Mouse (Mus musculus): Measurements from ENCODE around the gene Amh. TPM values are rescaled to one million over a fixed set of nuclear protein-coding genes. Genes with fewer than 3 reads are reported as not detected.
"Not testable (repeated sequence)": the region's sequence is repeated elsewhere in the genome, so short reads cannot be mapped to it uniquely, and the experiment has no call there.

The Amh gene
- polyA plus RNA-seq, 1 experiment: not detected

GRCm38 (mm10) chr10:80813366-80813765 lies 8.3 kb downstream of the Amh start, which contains the start of gene Jsrp1:
Jsrp1 (minus strand) TSS chr10:80813498.
- Histone ChIP-seq H3K27me3 (ENCODE audit: control insufficient read depth, insufficient read depth, low read length, poor library complexity, severe bottlenecking) (no peaks in the 10 kb centered on the region), H3K4me1 (ENCODE audit: control insufficient read depth, insufficient read depth, low read length) (peaks cover 3% of the 10 kb centered on the region), H3K36me3 (ENCODE audit: control insufficient read depth, insufficient read depth, low read length, poor library complexity, severe bottlenecking) (no peaks in the 10 kb centered on the region), H3K9me3 (replicated peaks; ENCODE audit: control insufficient read depth, insufficient read depth, low read length, poor library complexity, severe bottlenecking) (no peaks in the 10 kb centered on the region), H3K4me3 (ENCODE audit: low read depth, low read length) (no peak within 1 kb of the TSS), H3K9ac (ENCODE audit: low read depth, poor library complexity, severe bottlenecking) (no peak within 1 kb of the TSS), H3K27ac (ENCODE audit: insufficient read depth, low read length) (no peak within 1 kb of the TSS)
- TF ChIP-seq EP300 (IDR thresholded peaks at IDR 0.05; ENCODE audit: insufficient read depth, low read depth, low read length) (no peak), POLR2A (IDR thresholded peaks at IDR 0.05; ENCODE audit: insufficient read depth, low read length) (no peak), CTCF (IDR thresholded peaks at IDR 0.05; ENCODE audit: low read depth, low read length) (no peak)

- H3K36me3 ChIP-seq (ENCODE audit: control insufficient read depth, insufficient read depth, low read length, poor library complexity, severe bottlenecking): no peaks in the 10 kb centered on the region
- no peaks in the 10 kb centered on the region for H3K27me3 ChIP-seq (ENCODE audit: control insufficient read depth, insufficient read depth, low read length, poor library complexity, severe bottlenecking)
- no peaks in the 10 kb centered on the region for H3K4me1 ChIP-seq (ENCODE audit: control insufficient read depth, insufficient read depth, low read length)
- no peak overlapping the region for H3K9ac ChIP-seq (ENCODE audit: low read depth, poor library complexity, severe bottlenecking)
- no peak overlapping the region for H3K27ac ChIP-seq (ENCODE audit: insufficient read depth, low read length)
- no peak overlapping the region for H3K4me3 ChIP-seq (ENCODE audit: low read depth, low read length)
- H3K9me3 ChIP-seq (replicated peaks; ENCODE audit: control insufficient read depth, insufficient read depth, low read length, poor library complexity, severe bottlenecking): no peaks in the 10 kb centered on the region
- TF ChIP-seq EP300 (IDR thresholded peaks at IDR 0.05; ENCODE audit: insufficient read depth, low read depth, low read length) (no peak), POLR2A (IDR thresholded peaks at IDR 0.05; ENCODE audit: insufficient read depth, low read length) (no peak), CTCF (IDR thresholded peaks at IDR 0.05; ENCODE audit: low read depth, low read length) (no peak)
These were observed 9.8 kb downstream of the Amh start for GRCm38 (mm10) chr10:80814800-80815199.

GRCm38 (mm10) chr10:80816303-80816702 lies 11.3 kb downstream of the Amh start:
- H3K27me3 ChIP-seq (ENCODE audit: control insufficient read depth, insufficient read depth, low read length, poor library complexity, severe bottlenecking); H3K9ac ChIP-seq (ENCODE audit: low read depth, poor library complexity, severe bottlenecking); H3K36me3 ChIP-seq (ENCODE audit: control insufficient read depth, insufficient read depth, low read length, poor library complexity, severe bottlenecking); H3K4me3 ChIP-seq (ENCODE audit: low read depth, low read length); H3K9me3 ChIP-seq (replicated peaks; ENCODE audit: control insufficient read depth, insufficient read depth, low read length, poor library complexity, severe bottlenecking); H3K27ac ChIP-seq (ENCODE audit: insufficient read depth, low read length); H3K4me1 ChIP-seq (ENCODE audit: control insufficient read depth, insufficient read depth, low read length): not testable (repeated sequence)

- no peak overlapping the region for H3K9ac ChIP-seq (ENCODE audit: low read depth, poor library complexity, severe bottlenecking)
These were observed 12.1 kb downstream of the Amh start for GRCm38 (mm10) chr10:80817164-80817563.

GRCm38 (mm10) chr10:80817955-80818354 lies 12.9 kb downstream of the Amh start:
- not testable (repeated sequence) for H3K4me3 ChIP-seq (ENCODE audit: low read depth, low read length); H3K27ac ChIP-seq (ENCODE audit: insufficient read depth, low read length); H3K9ac ChIP-seq (ENCODE audit: low read depth, poor library complexity, severe bottlenecking); H3K36me3 ChIP-seq (ENCODE audit: control insufficient read depth, insufficient read depth, low read length, poor library complexity, severe bottlenecking); H3K4me1 ChIP-seq (ENCODE audit: control insufficient read depth, insufficient read depth, low read length); H3K27me3 ChIP-seq (ENCODE audit: control insufficient read depth, insufficient read depth, low read length, poor library complexity, severe bottlenecking); H3K9me3 ChIP-seq (replicated peaks; ENCODE audit: control insufficient read depth, insufficient read depth, low read length, poor library complexity, severe bottlenecking)

More at GRCm38 (mm10) chr10:80817164-80817563, 12.1 kb downstream of the Amh start:
- Histone ChIP-seq H3K9me3 (replicated peaks; ENCODE audit: control insufficient read depth, insufficient read depth, low read length, poor library complexity, severe bottlenecking) (no peaks in the 10 kb centered on the region), H3K27me3 (ENCODE audit: control insufficient read depth, insufficient read depth, low read length, poor library complexity, severe bottlenecking) (no peaks in the 10 kb centered on the region), H3K4me1 (ENCODE audit: control insufficient read depth, insufficient read depth, low read length) (no peaks in the 10 kb centered on the region), H3K36me3 (ENCODE audit: control insufficient read depth, insufficient read depth, low read length, poor library complexity, severe bottlenecking) (no peaks in the 10 kb centered on the region), H3K27ac (ENCODE audit: insufficient read depth, low read length) (no peak overlapping the region), H3K4me3 (ENCODE audit: low read depth, low read length) (no peak overlapping the region)
- TF ChIP-seq EP300 (IDR thresholded peaks at IDR 0.05; ENCODE audit: insufficient read depth, low read depth, low read length) (no peak), CTCF (IDR thresholded peaks at IDR 0.05; ENCODE audit: low read depth, low read length) (no peak), POLR2A (IDR thresholded peaks at IDR 0.05; ENCODE audit: insufficient read depth, low read length) (no peak)

- no peaks in the 10 kb centered on the region for H3K9me3 ChIP-seq (replicated peaks; ENCODE audit: control insufficient read depth, insufficient read depth, low read length, poor library complexity, severe bottlenecking)
- no peak overlapping the region for H3K9ac ChIP-seq (ENCODE audit: low read depth, poor library complexity, severe bottlenecking)
- H3K27me3 ChIP-seq (ENCODE audit: control insufficient read depth, insufficient read depth, low read length, poor library complexity, severe bottlenecking): no peaks in the 10 kb centered on the region
- no peaks in the 10 kb centered on the region for H3K36me3 ChIP-seq (ENCODE audit: control insufficient read depth, insufficient read depth, low read length, poor library complexity, severe bottlenecking)
- no peak overlapping the region for H3K27ac ChIP-seq (ENCODE audit: insufficient read depth, low read length)
- TF ChIP-seq POLR2A (IDR thresholded peaks at IDR 0.05; ENCODE audit: insufficient read depth, low read length) (no peak), CTCF (IDR thresholded peaks at IDR 0.05; ENCODE audit: low read depth, low read length) (no peak), EP300 (IDR thresholded peaks at IDR 0.05; ENCODE audit: insufficient read depth, low read depth, low read length) (no peak)
- no peaks in the 10 kb centered on the region for H3K4me1 ChIP-seq (ENCODE audit: control insufficient read depth, insufficient read depth, low read length)
- H3K4me3 ChIP-seq (ENCODE audit: low read depth, low read length): no peak overlapping the region
These were observed 13.7 kb downstream of the Amh start for GRCm38 (mm10) chr10:80818599-80819281.

All from ES-Bruce4 (cell line).